Mouse (Mus musculus) right cerebral cortex, postnatal 10 days (tissue): ENCODE data around the gene Prr15l.

Experiments
- DNase-seq, 2 experiments: peaks; one replicate each; pipeline ENCODE4 v3.0.0; 2021; ENCODE audit warnings: low spot score in 2 of 2

Prr15l gene

GRCm38 (mm10) chr11:96947849-96948248 is 19.9 kb downstream of the Prr15l start:
- no peak for DNase-seq

GRCm38 (mm10) chr11:96950767-96951166 is 22.9 kb downstream of the Prr15l start:
- DNase-seq = no peak

DNA sequence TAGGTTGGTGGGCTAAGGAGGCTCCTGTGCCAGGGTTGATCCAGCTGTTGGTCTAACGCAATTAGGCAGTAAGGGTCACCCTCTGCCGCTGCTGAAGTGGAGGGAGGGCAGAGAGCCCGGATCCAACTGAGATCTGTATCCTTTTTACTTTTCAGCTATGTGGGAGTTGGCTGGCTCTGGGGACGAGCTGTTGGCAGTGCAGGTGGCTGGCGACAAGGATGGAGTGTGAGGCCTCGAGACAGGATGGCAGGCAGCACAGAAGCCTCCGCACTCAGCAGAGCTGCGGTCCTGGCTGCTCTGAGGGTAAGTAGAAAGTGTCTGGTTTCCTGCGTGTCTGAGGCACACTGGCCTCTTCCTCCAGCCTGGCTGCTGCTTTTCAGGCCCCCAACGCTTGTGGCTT is 24.5 kb downstream of the Prr15l start:
- DNase-seq = no peak

GRCm38 (mm10) chr11:96952896-96953295 is 25.0 kb downstream of the Prr15l start:
- DNase-seq = no peak

- DNase-seq = no peak
Observed at GRCm38 (mm10) chr11:96955094-96955493, 27.2 kb downstream of the Prr15l start.

DNA sequence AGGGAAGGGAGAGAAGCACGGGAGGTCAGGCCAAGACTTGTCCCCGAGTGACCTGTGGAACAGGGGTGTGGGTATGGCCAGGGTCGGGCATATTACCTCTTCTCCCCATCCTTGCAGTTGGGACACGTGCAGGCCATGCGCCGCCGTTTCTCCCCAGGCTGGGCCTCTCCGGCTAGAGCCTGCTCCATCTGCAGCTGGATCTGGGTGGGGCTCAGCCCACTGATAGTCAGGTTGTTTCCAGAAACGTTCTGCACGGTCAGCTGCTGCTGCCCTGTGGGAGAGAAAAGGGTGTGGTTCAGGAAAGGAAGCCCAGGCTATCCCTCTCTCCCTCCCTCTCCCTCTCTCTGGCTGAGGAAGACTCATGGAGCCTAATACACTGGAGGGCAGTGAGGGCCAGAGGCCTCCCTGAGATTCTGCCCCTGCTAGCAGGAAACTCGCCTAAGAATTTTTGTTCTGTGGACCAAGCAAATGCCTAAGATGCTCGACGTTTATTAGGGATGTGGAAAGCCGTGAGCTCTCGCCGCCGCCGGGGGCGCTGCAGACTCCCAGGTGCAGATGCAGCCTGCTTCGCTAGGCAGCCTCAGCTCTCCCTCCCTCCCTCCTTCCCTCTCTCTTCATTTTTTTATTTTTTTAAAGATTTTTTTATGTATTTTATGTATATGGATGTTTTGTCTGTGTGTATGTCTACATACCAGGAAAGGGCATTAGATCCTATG is 28.3 kb downstream of the Prr15l start:
- DNase-seq = no peak

- DNase-seq = no peak
Observed at GRCm38 (mm10) chr11:96957061-96957805, 29.3 kb downstream of the Prr15l start.

GRCm38 (mm10) chr11:96963580-96963979 is 35.7 kb downstream of the Prr15l start:
- peak; percentile 88 to 93 for DNase-seq

DNA sequence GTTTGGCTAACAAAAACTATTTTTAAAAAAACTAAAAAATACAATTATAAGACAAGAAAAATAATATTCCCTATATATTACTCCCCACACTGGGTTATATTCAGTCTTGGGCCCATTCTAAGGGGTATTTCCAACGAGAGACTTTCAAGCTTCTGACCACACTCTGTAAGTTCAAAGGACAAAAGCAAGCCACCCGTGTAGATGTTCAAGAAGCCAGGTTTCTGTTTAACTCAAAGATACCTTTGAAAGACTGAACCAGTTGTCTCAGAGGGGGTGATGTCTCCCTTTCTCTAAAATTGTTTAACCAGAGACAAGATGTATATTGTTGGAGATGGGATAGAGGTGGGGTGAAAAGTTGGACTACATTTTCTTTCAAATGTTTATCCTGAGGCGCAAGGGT is 38.3 kb downstream of the Prr15l start:
- no peak for DNase-seq

GRCm38 (mm10) chr11:96966914-96967543 is 39.1 kb downstream of the Prr15l start:
- DNase-seq = no peak

GRCm38 (mm10) chr11:96967544-96968269 is 39.8 kb downstream of the Prr15l start:
- DNase-seq = no peak

DNA sequence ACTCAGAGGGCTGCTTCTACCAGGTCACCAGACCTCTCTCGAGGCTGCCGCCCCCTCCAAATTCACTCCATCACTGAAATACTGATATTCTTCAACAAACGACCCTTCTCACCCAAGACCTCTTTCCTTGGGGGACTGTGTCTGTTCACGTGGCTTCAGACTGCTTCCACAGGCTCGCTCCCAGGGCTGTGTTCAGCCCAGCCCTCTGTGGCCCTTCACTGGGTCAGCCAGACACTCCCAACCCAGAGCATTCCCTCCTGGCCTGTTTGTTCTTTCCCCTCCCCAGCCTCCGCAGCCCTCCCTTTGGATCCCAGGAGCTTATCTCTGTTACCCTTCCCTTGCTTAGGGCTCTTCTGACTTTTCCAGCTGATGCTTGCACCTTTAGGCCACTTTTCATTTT is 40.6 kb downstream of the Prr15l start:
- DNase-seq = no peak

GRCm38 (mm10) chr11:96969280-96969722 is 41.4 kb downstream of the Prr15l start:
- DNase-seq = no peak

GRCm38 (mm10) chr11:96969746-96970145 is 41.8 kb downstream of the Prr15l start:
- peak; percentile 71 to 75 for DNase-seq

GRCm38 (mm10) chr11:96970341-96970740 is 42.4 kb downstream of the Prr15l start:
- DNase-seq = no peak

GRCm38 (mm10) chr11:96972906-96973305 is 45.0 kb downstream of the Prr15l start:
- no peak for DNase-seq

- peak; percentile 58 to 61 for DNase-seq
Observed at GRCm38 (mm10) chr11:96973426-96973964, 45.6 kb downstream of the Prr15l start.

DNA sequence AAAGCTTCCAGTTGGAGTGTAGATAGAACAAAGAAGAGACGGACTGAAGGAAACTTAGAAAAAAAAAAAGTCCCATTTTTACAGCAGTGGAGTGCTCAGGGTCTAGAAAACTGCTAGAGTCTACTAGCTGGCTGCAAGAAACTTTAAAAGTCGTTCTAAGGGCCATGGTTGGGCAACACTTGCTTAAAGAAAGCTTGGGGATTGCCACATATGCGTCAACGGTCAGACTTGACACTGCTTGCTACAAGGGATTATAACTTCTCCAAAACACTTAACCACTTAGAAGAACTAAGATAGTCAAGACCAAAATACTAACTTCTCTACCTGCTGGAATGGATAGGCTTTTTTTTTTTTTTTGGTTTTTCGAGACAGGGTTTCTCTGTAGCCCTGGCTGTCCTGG is 46.9 kb downstream of the Prr15l start:
- DNase-seq = no peak

DNA sequence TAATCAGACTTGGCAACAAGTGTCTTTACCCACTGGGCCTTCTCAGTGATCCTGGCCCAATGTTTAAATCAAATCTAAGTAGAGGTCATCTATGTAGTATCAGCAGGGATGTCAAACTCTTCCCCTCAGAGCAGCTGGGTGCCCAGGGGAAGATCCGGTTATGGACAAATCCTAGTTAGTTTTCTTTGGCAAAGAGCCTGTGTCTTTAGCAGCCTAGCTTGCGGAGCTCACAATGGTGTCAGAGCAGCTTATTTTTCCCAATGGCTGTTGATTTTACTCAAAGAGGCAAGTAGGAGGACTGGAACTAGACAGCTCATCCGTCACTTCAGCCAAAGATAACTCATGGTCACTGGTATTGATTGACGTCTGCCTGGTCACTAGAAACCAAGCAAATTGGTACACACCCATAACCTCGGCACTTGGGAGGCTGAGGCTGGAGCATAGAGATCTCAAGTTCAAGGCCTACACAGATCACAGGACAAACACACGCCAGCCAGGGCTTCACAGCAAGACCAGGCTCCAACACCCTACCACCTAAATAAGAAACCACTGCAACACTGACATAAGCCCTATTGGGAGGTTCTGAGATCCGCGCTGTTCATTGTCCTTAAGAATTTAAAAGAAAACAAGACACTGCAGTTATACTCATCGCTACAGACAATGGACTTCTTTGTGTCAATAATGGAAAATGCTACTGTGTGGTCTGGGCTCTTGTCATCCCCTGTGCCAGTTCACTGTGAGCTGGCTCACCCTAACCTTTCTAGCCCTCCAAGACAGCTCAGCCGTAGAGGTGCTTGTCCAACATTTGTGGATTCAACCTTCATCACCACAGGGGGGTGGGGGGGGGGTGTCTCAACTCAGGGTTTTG is 47.8 kb downstream of the Prr15l start:
- no peak for DNase-seq

DNA sequence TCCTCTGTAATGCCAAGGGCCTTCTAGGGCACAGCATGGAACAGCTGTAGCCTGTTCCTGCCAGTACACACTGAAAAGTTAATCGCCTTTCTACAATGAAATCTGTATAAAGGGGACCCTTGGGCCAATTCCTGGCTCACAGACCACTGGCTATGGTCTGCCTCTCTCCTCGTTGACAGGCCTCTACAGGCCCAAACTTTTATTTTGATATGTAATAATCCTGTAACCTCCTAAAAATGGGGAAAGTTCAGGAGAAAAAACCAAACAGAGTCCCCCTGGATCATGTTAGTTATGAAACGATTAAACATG is 48.4 kb downstream of the Prr15l start:
- no peak for DNase-seq
